Mouse (Mus musculus) frontal cortex, adult 2 months (tissue): ENCODE results near the gene Atp6v0b. TPM values are rescaled to one million over a fixed set of nuclear protein-coding genes. Genes with fewer than 3 reads are reported as not detected.

ENCODE experiments used
- DNase-seq, 2 experiments: peaks; one replicate each; pipeline ENCODE4 v3.0.0; 2022; ENCODE audit warnings: low spot score in 1 of 2; ENCODE audit errors: extremely low spot score in 1 of 2
- polyA plus RNA-seq: library from polyadenylated mRNA; depleted of rRNA; stranded (reverse); fragments of >200 nt; gene quantifications from 2 replicates; pipeline ENCODE4 v1.2.3, GENCODE M21; 2012

The Atp6v0b gene
- polyA plus RNA-seq, 1 experiment = 722 TPM

GRCm38 (mm10) chr4:117873615-117874014 is 13.5 kb downstream of the Atp6v0b start:
- DNase-seq = no peak

- DNase-seq = no peak
These were observed 14.7 kb downstream of the Atp6v0b start, which contains the start of gene Ccdc24 for GRCm38 (mm10) chr4:117872471-117872886. Ccdc24 (minus strand) TSS chr4:117872557.

GRCm38 (mm10) chr4:117871787-117872186 is 15.3 kb downstream of the Atp6v0b start:
- DNase-seq = no peak

GRCm38 (mm10) chr4:117870437-117870836 is 16.7 kb downstream of the Atp6v0b start:
- no peak for DNase-seq

GRCm38 (mm10) chr4:117869317-117869716 is 17.8 kb downstream of the Atp6v0b start:
- DNase-seq = no peak

- DNase-seq = peak in 1 of 2 experiments; percentile 70
These were observed 19.3 kb downstream of the Atp6v0b start for GRCm38 (mm10) chr4:117867823-117868222.

GRCm38 (mm10) chr4:117867000-117867399 is 20.1 kb downstream of the Atp6v0b start:
- DNase-seq = no peak

GRCm38 (mm10) chr4:117866083-117866482 is 21.1 kb downstream of the Atp6v0b start:
- DNase-seq = peak in 1 of 2 experiments; percentile 36

- DNase-seq = peak in 1 of 2 experiments; percentile 57
These were observed 24.3 kb downstream of the Atp6v0b start for GRCm38 (mm10) chr4:117862823-117863222.

- peak in 1 of 2 experiments; percentile 48 for DNase-seq
These were observed 26.6 kb downstream of the Atp6v0b start for GRCm38 (mm10) chr4:117860570-117860969.

GRCm38 (mm10) chr4:117858794-117859193 is 28.3 kb downstream of the Atp6v0b start:
- peak in 1 of 2 experiments; percentile 54 for DNase-seq

- DNase-seq = peak in 1 of 2 experiments; percentile 42
These were observed 32.0 kb downstream of the Atp6v0b start for GRCm38 (mm10) chr4:117855146-117855545.

GRCm38 (mm10) chr4:117852152-117852868 is 34.8 kb downstream of the Atp6v0b start:
- no peak for DNase-seq

GRCm38 (mm10) chr4:117850871-117851270 is 36.3 kb downstream of the Atp6v0b start:
- no peak for DNase-seq

- DNase-seq = no peak
These were observed 37.0 kb downstream of the Atp6v0b start for GRCm38 (mm10) chr4:117850176-117850575.

GRCm38 (mm10) chr4:117849506-117849905 is 37.6 kb downstream of the Atp6v0b start:
- no peak for DNase-seq

- no peak for DNase-seq
These were observed 38.1 kb downstream of the Atp6v0b start for GRCm38 (mm10) chr4:117849063-117849462.

GRCm38 (mm10) chr4:117847011-117847410 is 40.1 kb downstream of the Atp6v0b start:
- DNase-seq = peak in 1 of 2 experiments; percentile 43

- no peak for DNase-seq
These were observed 40.9 kb downstream of the Atp6v0b start for GRCm38 (mm10) chr4:117846261-117846660.

GRCm38 (mm10) chr4:117845316-117845715 is 41.8 kb downstream of the Atp6v0b start:
- no peak for DNase-seq

GRCm38 (mm10) chr4:117844467-117844866 is 42.7 kb downstream of the Atp6v0b start:
- no peak for DNase-seq

- DNase-seq = no peak
These were observed 44.0 kb downstream of the Atp6v0b start for GRCm38 (mm10) chr4:117843101-117843500.
